Mouse (Mus musculus): Measurements from ENCODE around the gene Cdk2ap2.

DNA sequence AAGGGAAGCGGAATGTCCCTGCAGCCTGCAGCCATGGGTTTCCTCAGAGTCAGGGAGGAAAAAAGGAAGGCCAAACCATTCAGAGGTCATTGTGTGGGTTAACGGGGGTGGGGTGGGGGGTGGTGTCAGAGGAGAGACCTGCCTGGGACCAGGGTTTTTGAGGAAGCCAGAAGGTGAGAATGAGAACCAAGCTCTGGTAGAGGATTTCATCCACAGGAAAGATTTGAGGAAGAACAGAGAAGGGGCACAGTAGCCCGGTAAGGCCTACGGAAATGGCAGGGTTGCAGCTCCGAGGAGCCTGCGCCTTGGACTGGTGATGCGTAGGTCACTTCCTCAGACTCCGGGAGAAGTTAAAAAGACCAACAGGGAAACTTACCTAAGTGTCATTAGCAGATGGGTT is 26.2 kb upstream of the Cdk2ap2 start:
- no peak for TF ChIP-seq CTCF (IDR thresholded peaks at IDR 0.05; ENCODE audit: low read depth)
- TF ChIP-seq EP300 (IDR thresholded peaks at IDR 0.05; ENCODE audit: low read depth) = no peak
